Mouse (Mus musculus) testis, adult 2 months (tissue): ENCODE results near the gene R3hdm2. TPM values are rescaled to one million over a fixed set of nuclear protein-coding genes. Genes with fewer than 3 reads are reported as not detected.

ENCODE experiments used
- H3K27ac ChIP-seq: fragments of 200-500 bp; 2 replicates; pipeline ENCODE4 v1.5.1; 2012; ENCODE audit warnings: low read depth, low read length; ENCODE audit not compliant: control insufficient read depth, insufficient read depth
- H3K27me3 ChIP-seq: fragments of 200-500 bp; 2 replicates; pipeline ENCODE4 v1.6.1; 2012; ENCODE audit warnings: mild to moderate bottlenecking, low read length, moderate library complexity; ENCODE audit not compliant: control insufficient read depth, insufficient read depth
- H3K36me3 ChIP-seq: fragments of 200-500 bp; 2 replicates; pipeline ENCODE4 v1.6.1; 2012; ENCODE audit warnings: mild to moderate bottlenecking, low read length; ENCODE audit not compliant: control insufficient read depth, insufficient read depth
- H3K4me1 ChIP-seq: fragments of 200-500 bp; 2 replicates; pipeline ENCODE4 v1.6.1; 2012; ENCODE audit warnings: low read length; ENCODE audit not compliant: control insufficient read depth, insufficient read depth
- H3K4me3 ChIP-seq: fragments of 200-500 bp; 2 replicates; pipeline ENCODE4 v1.5.1; 2012; ENCODE audit warnings: low read depth, mild to moderate bottlenecking, low read length, moderate library complexity, mixed read lengths; ENCODE audit not compliant: control insufficient read depth
- CTCF ChIP-seq: fragments of 200-500 bp; IDR thresholded peaks from 2 replicates; pipeline ENCODE4 v1.5.1; 2012; ENCODE audit warnings: low read depth, mild to moderate bottlenecking, inconsistent platforms, low read length, moderate library complexity; ENCODE audit not compliant: control insufficient read depth, insufficient read depth, insufficient replicate concordance
- POLR2A ChIP-seq: fragments of 200-500 bp; IDR thresholded peaks from 2 replicates; pipeline ENCODE4 v1.6.1; 2012; ENCODE audit warnings: low read depth, mild to moderate bottlenecking, inconsistent platforms, low read length, moderate library complexity; ENCODE audit not compliant: control insufficient read depth
- polyA plus RNA-seq: library from polyadenylated mRNA; depleted of rRNA; stranded (reverse); fragments of >200 nt; gene quantifications from 2 replicates; pipeline ENCODE4 v1.2.3, GENCODE M21; 2012

Gene R3hdm2
- polyA plus RNA-seq, 1 experiment, result 56.0 TPM

DNA sequence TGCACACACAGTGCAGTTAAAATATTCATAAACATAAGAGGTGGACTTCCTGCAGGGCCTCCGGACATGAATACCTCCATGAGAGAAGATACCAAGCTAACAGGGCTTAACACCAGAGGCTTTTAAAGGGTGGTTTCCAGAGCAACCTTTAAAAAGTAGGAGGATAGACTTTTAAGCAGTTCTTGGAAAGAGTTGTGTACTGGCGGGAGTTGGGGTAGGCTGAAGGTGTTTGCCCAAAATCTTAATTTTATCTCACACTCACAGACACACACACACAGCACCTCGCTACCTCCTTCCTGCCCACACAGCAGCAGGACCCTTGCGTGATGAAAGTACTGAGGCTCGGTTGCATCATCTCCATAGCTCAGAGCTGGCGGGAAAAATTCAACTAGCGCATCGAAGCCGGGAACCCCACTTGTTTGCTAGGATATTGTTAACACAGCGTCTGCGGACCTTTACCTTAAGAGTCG, 141.5 kb downstream of the R3hdm2 start:
- H3K27ac ChIP-seq, result no peak overlapping the region
- peaks cover 19% of the 10 kb centered on the region for H3K4me1 ChIP-seq
- H3K27me3 ChIP-seq, result peaks cover 3% of the 10 kb centered on the region; the same call in 1 of the 2 replicates
- H3K4me3 ChIP-seq, result peak overlapping the region; percentile 82
- H3K36me3 ChIP-seq, result no peaks in the 10 kb centered on the region
- TF ChIP-seq CTCF (no peak), POLR2A (no peak)

DNA sequence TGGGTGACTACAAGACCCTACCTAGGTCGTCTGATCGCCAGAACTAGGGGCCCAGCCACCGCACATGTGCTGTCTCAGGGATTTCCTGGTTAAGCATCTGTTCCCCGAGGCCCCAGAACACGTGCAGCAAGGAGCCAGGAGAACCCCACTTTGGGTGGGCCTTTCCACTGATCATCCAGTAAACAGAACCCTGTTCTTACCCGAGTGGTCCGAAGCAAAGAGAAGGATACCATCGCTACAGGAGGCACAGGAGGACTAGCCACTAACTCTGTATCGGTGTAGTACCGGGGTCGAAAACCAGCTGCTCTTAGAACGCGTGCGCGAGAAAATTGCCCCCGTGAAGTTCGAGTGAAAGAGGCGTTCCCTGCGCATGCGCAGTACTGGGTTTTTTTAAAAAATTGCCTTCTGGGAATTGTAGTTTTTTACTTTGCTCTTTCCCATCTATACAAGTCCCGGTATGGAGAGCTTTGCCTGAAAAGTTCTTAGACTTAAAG, 142.0 kb downstream of the R3hdm2 start, which contains the start of gene Shmt2:
Gene Shmt2 (minus strand): TSS at position 357 of the 494 bp plus-strand sequence.
- Histone ChIP-seq H3K4me3 (peak within 1 kb of the TSS; percentile 82), H3K36me3 (no peaks in the 10 kb centered on the region), H3K4me1 (peaks cover 14% of the 10 kb centered on the region), H3K27me3 (peaks cover 3% of the 10 kb centered on the region), H3K27ac (peak within 1 kb of the TSS; percentile 44; the same call in 1 of the 2 replicates)
- TF ChIP-seq POLR2A, result 0 out of 2 replicates have a peak, but pooled peaks have one; percentile 43
- TF ChIP-seq CTCF, result no peak

DNA sequence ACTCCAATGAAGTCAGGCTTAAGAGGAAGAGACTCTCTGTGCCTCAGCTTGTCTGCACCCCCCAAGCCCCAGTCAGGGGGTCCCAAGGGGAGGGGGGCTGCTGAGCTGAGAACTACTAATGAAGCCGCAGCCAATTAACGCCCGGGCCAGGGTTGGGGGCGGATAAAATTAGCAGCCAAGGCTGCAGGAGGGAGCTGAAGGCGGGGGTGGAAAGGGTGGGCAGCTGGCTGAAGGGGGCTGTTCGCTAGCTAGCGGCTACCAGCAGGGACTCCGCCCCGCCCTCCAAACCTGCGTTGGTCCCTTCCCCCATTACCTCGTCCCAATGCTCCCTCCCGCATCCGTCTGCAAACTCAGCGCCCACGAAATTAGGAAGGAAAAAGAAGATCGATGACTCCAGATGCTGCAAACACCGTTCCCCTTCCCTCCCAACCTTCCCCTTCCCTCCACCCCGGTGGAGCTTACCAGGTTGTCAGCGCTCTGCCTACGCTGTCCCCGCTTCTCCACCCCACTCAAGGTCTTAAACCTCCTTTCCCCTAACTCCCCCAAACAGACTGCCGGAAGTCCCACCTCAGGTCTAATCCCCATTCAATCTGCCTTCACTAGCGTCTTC, 144.6 kb downstream of the R3hdm2 start:
- Histone ChIP-seq H3K4me1 (peaks cover 8% of the 10 kb centered on the region), H3K27ac (no peak overlapping the region), H3K27me3 (peaks cover 3% of the 10 kb centered on the region), H3K36me3 (no peaks in the 10 kb centered on the region), H3K4me3 (no peak overlapping the region)
- TF ChIP-seq POLR2A (no peak), CTCF (no peak)

DNA sequence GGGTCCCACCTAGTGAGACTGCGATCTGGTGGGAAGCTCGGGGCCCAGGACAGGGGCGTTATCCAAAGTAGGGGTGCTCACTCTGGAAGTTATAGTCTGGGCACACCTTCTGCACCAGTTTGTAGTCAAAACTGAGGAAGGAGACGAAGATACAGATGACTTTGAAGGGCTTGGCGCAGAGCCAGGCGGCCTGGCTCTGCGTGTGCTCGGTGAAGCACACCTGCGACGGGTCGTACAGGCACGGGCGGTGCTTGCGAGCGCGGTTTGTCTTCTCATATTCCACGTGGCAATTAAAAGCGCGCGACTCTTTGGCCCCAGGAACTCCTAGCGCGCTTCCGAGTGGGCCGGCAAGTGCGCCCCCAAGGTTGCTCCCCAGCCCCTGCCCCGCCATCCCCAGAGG, 145.9 kb downstream of the R3hdm2 start:
- no peaks in the 10 kb centered on the region for H3K36me3 ChIP-seq
- H3K4me3 ChIP-seq, result no peak overlapping the region; the same call in 1 of the 2 replicates
- TF ChIP-seq POLR2A (no peak), CTCF (no peak)
- peaks cover 4% of the 10 kb centered on the region for H3K4me1 ChIP-seq
- no peak overlapping the region for H3K27ac ChIP-seq
- H3K27me3 ChIP-seq, result peaks cover 3% of the 10 kb centered on the region

DNA sequence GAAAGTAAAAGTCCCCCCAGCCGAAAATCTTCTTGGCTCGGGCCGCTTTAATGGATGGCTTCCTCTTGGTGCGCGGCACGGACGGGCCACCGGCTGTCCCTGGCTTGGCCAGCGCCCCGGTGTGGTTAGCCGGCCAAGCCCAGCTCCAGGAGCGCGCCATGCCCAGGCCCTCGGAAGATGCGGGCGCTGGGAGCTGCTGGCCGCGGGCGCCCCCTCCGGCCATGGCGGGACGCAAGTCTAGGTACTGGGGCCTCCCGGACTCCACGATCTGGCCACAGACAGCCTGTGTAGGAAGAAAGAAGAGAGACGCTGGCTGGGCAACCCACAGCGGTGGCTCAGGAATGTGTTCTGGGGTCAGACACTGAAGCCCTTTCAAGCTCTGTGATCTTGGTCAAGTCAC, 146.6 kb downstream of the R3hdm2 start:
- Histone ChIP-seq H3K4me3 (no peak overlapping the region; the same call in 1 of the 2 replicates), H3K4me1 (peaks cover 4% of the 10 kb centered on the region), H3K27ac (no peak overlapping the region), H3K36me3 (no peaks in the 10 kb centered on the region), H3K27me3 (peaks cover 3% of the 10 kb centered on the region)
- no peak for TF ChIP-seq POLR2A
- TF ChIP-seq CTCF, result peak; percentile 17; the same call in 1 of the 2 replicates

DNA sequence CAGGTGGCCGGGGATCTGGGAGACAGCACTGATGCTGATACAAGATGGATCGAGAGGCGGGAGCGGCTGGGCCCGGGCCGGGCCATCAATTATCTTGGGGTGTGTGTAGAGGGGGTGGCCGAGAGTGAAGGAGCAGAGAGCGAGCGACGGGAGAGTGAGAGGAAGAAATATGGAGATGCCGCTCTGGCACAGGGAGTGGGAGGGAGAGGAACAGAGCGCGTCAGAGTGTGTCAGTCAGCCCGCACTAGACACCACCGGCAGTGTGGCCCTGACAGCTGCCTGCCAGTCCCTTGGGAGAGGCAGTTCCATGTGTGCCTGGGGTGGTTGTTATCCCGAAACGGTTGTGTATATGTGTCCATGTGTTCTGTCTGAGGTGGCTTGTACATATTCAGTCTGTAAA, 147.4 kb downstream of the R3hdm2 start:
- H3K4me3 ChIP-seq, result no peak overlapping the region

DNA sequence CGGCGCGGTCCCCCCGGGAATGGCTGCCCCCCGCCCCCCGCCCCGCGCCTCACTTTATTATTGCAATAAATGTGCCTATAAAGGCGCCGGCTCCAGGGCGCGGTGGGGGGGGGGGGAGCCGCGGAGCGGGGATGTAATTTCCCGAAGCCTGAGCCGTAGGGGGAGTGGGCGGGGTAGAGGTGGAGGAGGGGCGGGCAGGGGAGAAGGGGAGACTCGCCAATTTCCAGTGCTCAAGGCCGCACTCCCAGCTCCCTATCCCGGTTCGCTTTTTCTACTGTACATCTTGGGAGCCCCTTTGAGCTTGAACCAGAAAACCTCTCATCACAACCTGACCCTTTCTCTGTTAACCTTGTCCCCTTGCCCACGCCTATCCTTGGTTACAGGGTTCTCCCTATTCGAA, 150.8 kb downstream of the R3hdm2 start:
- Histone ChIP-seq H3K27ac (no peak overlapping the region), H3K36me3 (no peaks in the 10 kb centered on the region), H3K4me3 (no peak overlapping the region), H3K4me1 (peaks cover 10% of the 10 kb centered on the region), H3K27me3 (peaks cover 3% of the 10 kb centered on the region)
- TF ChIP-seq CTCF (no peak), POLR2A (no peak)

More for the DNA sequence above, 147.4 kb downstream of the R3hdm2 start:
- TF ChIP-seq POLR2A (no peak), CTCF (no peak)
- Histone ChIP-seq H3K27me3 (peaks cover 3% of the 10 kb centered on the region), H3K27ac (no peak overlapping the region), H3K36me3 (no peaks in the 10 kb centered on the region), H3K4me1 (no peaks in the 10 kb centered on the region; the same call in 1 of the 2 replicates)
